Mouse (Mus musculus) hematopoietic stem cell, adult 5-6 weeks (primary cell): ENCODE data around the gene Armc12. TPM values are rescaled to one million over a fixed set of nuclear protein-coding genes. Genes with fewer than 3 reads are reported as not detected.

Experiments used
- ATAC-seq, 2 experiments: fragments of 125-278 bp in 1 of 2; replicated peaks in 1 of 2; 2 replicates each; pipeline ENCODE4 v1.8.0; 2016 to 2017; ENCODE audit warnings: inconsistent platforms in 2 of 2, mild to moderate bottlenecking in 2 of 2, moderate number of reproducible peaks in 2 of 2, low read depth in 1 of 2, moderate TSS enrichment in 1 of 2; ENCODE audit not compliant: low FRiP score in 2 of 2, poor library complexity in 2 of 2, severe bottlenecking in 2 of 2, insufficient read depth in 1 of 2, low TSS enrichment in 1 of 2
- total RNA-seq: library from RNA; stranded (forward); fragments of 172-1452, 232-1000 nt; gene quantifications from 2 replicates; pipeline ENCODE4 v1.2.3, GENCODE M21; 2017

The Armc12 gene
- total RNA-seq, 1 experiment from 2014 or later: not detected

- peak in 1 of 2 experiments; percentile 26; a peak in 1 of 4 replicates for ATAC-seq
These were observed 19.9 kb upstream of the Armc12 start for GRCm38 (mm10) chr17:28510445-28511342.

GRCm38 (mm10) chr17:28511616-28512541 lies 18.7 kb upstream of the Armc12 start:
- no peak for ATAC-seq

- ATAC-seq: no peak
These were observed 17.9 kb upstream of the Armc12 start for GRCm38 (mm10) chr17:28512696-28513095.

GRCm38 (mm10) chr17:28513337-28513736 lies 17.3 kb upstream of the Armc12 start:
- ATAC-seq: no peak

- peak; percentile 14 to 15; a peak in 2 of 4 replicates for ATAC-seq
These were observed 16.8 kb upstream of the Armc12 start for GRCm38 (mm10) chr17:28513844-28514243.

- ATAC-seq: no peak
These were observed 16.1 kb upstream of the Armc12 start for GRCm38 (mm10) chr17:28514555-28514954.

GRCm38 (mm10) chr17:28515431-28516341 lies 14.9 kb upstream of the Armc12 start:
- ATAC-seq: no peak

- no peak for ATAC-seq
These were observed 13.7 kb upstream of the Armc12 start for GRCm38 (mm10) chr17:28516881-28517280.

- ATAC-seq: no peak
These were observed 13.1 kb upstream of the Armc12 start, which contains the start of gene Fkbp5 for GRCm38 (mm10) chr17:28517441-28517955. Gene Fkbp5, minus strand, starts transcription at chr17:28517527.

- ATAC-seq: peak; percentile 55 to 56
These were observed 12.5 kb upstream of the Armc12 start for GRCm38 (mm10) chr17:28517956-28518614.

GRCm38 (mm10) chr17:28518615-28519071 lies 12.0 kb upstream of the Armc12 start:
- ATAC-seq: peak in 1 of 2 experiments; percentile 19; a peak in 2 of 4 replicates

- ATAC-seq: no peak
These were observed 10.8 kb upstream of the Armc12 start for GRCm38 (mm10) chr17:28519827-28520226.

GRCm38 (mm10) chr17:28520561-28520960 lies 10.0 kb upstream of the Armc12 start:
- no peak for ATAC-seq

- no peak for ATAC-seq
These were observed 9.4 kb upstream of the Armc12 start for GRCm38 (mm10) chr17:28521071-28521726.

GRCm38 (mm10) chr17:28521920-28522319 lies 8.7 kb upstream of the Armc12 start:
- ATAC-seq: no peak
